Mouse (Mus musculus) limb, embryonic 14.5 days (tissue): ENCODE measurements around the gene Nr2c1. TPM values are rescaled to one million over a fixed set of nuclear protein-coding genes. Genes with fewer than 3 reads are reported as not detected.

ENCODE experiments used
- ATAC-seq: fragments of 200-750 bp; cut with Nextera tagmentation; 2 replicates; pipeline ENCODE4 v1.8.0; 2017; ENCODE audit warnings: low read depth, moderate number of reproducible peaks, moderate TSS enrichment; ENCODE audit not compliant: low FRiP score
- DNase-seq: peaks from one replicate; pipeline ENCODE4 v3.0.0-alpha.2; 2015; ENCODE audit warnings: low spot score
- H3K27ac ChIP-seq: fragments of 300-500 bp; sonication (generic); replicated peaks from 2 replicates; pipeline ENCODE4 v1.5.1; 2014; ENCODE audit warnings: low read depth, mild to moderate bottlenecking, low read length, moderate library complexity, mixed read lengths
- H3K27me3 ChIP-seq: fragments of 300-500 bp; sonication (generic); 2 replicates; pipeline ENCODE4 v1.6.1; 2014; ENCODE audit warnings: low read length, mixed read lengths; ENCODE audit not compliant: control insufficient read depth, insufficient read depth
- H3K36me3 ChIP-seq: fragments of 300-500 bp; sonication (generic); 2 replicates; pipeline ENCODE4 v1.6.1; 2014; ENCODE audit warnings: mild to moderate bottlenecking, low read length, moderate library complexity, mixed read lengths; ENCODE audit not compliant: control insufficient read depth, insufficient read depth
- H3K4me1 ChIP-seq: fragments of 300-500 bp; sonication (generic); 2 replicates; pipeline ENCODE4 v1.6.1; 2014; ENCODE audit warnings: antibody characterized with exemption, low read length, mixed read lengths; ENCODE audit not compliant: control insufficient read depth, insufficient read depth
- H3K4me2 ChIP-seq: fragments of 300-500 bp; sonication (generic); replicated peaks from 2 replicates; pipeline ENCODE4 v1.6.1; 2014; ENCODE audit warnings: low read depth, mild to moderate bottlenecking, low read length, moderate library complexity; ENCODE audit not compliant: severe bottlenecking
- H3K4me3 ChIP-seq: fragments of 300-500 bp; sonication (generic); replicated peaks from 2 replicates; pipeline ENCODE4 v1.5.1; 2014; ENCODE audit warnings: low read length
- H3K9ac ChIP-seq: fragments of 300-500 bp; sonication (generic); 2 replicates; pipeline ENCODE4 v1.6.1; 2014; ENCODE audit warnings: mild to moderate bottlenecking, low read depth, low read length, moderate library complexity; ENCODE audit not compliant: severe bottlenecking
- H3K9me3 ChIP-seq: fragments of 300-500 bp; sonication (generic); 2 replicates; pipeline ENCODE4 v1.6.1; 2016; ENCODE audit warnings: low read length; ENCODE audit not compliant: control insufficient read depth
- POLR2A ChIP-seq: fragments of 200-500 bp; IDR thresholded peaks from 2 replicates; pipeline ENCODE4 v1.8.0; 2012; ENCODE audit warnings: inconsistent platforms, mild to moderate bottlenecking, moderate library complexity, borderline replicate concordance; ENCODE audit not compliant: insufficient read depth, insufficient read length; ENCODE audit errors: extremely low read depth
- WGBS: fragments of 180-500 bp; shearing (Covaris S2); extraction: QIAGEN DNeasy Blood & Tissue Kit; methylation state at CpG from one replicate; pipeline ENCODE4 v1.1.7; 2014; 5-methylcytosine and 5-hydroxymethylcytosine counted together
- polyA plus RNA-seq, 2 experiments: library from polyadenylated mRNA; depleted of rRNA in 1 of 2; stranded (reverse) in 1 of 2; unstranded in 1 of 2; fragments of >200 nt; fragmentation: Nextera tagmentation in 1 of 2; extraction: Ambion mirVana in 1 of 2; gene quantifications; 2 replicates each; pipeline versions ENCODE4 v1.2.1 to v1.2.3; 2012 to 2014

The Nr2c1 gene
- polyA plus RNA-seq, 2 experiments: 7.9 to 11.5 TPM

DNA sequence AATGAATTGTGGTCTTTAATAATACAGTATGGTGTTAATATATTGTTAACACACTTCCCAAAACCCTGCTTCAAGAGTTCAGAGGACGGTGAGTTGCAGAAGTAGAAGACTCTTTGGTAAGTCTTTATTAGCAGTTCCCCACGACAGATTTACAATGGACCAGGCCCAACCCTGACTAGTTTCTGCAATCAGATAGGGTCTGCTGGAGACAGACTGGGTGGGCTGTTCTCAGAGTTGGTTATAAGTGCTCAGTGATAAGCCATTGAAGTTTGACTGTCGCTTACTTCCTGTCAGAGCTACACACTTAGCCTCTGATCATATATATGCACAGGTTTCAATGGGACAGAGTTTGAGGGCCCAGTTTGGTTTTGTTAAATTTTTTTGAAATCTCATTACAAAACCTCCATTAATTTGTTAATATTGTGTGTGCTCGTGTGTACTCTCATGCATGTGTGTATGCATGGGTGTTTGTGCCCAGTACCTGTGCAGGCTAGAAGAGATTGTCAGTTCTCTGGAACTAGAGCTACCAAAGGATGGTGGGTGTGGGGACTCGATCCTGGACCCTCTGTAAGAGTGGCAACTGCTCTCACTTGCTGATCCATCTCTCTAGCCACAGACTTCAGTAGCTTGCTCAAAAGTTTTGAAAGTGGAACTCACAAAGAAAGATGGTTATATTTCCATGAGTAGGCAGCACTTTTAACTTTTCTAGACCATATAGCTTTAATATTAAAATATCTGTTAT, 16.5 kb downstream of the Nr2c1 start:
- Histone ChIP-seq H3K4me1 (no peaks in the 10 kb centered on the region), H3K27ac (no peak overlapping the region), H3K36me3 (peaks cover 74% of the 10 kb centered on the region), H3K9ac (no peak overlapping the region), H3K9me3 (no peaks in the 10 kb centered on the region), H3K27me3 (no peaks in the 10 kb centered on the region), H3K4me3 (no peak overlapping the region), H3K4me2 (no peak overlapping the region)
- no peak for TF ChIP-seq POLR2A
- 80% methylated on average over 5 of the region's 5 CpGs for WGBS
- DNase-seq: no peak
- ATAC-seq: no peak

DNA sequence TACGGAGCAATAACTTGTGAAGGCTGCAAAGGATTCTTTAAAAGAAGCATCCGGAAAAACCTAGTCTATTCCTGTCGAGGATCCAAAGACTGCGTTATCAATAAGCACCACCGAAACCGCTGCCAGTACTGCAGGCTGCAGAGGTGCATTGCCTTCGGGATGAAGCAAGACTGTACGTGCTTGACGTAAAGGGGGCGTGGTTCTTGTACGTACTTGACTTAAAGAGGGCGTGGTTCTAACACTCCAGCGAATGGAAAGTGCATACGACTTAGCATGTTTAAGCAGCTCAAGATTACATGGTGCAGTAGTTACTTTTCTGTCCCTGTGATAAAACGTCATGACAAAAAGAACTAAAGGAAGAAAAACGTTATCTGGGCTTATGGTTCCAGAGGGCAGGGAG, 17.6 kb downstream of the Nr2c1 start:
- Histone ChIP-seq H3K9ac (no peak overlapping the region), H3K36me3 (peaks cover 75% of the 10 kb centered on the region), H3K9me3 (no peaks in the 10 kb centered on the region), H3K27me3 (no peaks in the 10 kb centered on the region), H3K27ac (no peak overlapping the region), H3K4me3 (no peak overlapping the region), H3K4me2 (no peak overlapping the region), H3K4me1 (no peaks in the 10 kb centered on the region)
- ATAC-seq: no peak
- 81% methylated on average over 16 of the region's 16 CpGs for WGBS
- TF ChIP-seq POLR2A: no peak
- no peak for DNase-seq

DNA sequence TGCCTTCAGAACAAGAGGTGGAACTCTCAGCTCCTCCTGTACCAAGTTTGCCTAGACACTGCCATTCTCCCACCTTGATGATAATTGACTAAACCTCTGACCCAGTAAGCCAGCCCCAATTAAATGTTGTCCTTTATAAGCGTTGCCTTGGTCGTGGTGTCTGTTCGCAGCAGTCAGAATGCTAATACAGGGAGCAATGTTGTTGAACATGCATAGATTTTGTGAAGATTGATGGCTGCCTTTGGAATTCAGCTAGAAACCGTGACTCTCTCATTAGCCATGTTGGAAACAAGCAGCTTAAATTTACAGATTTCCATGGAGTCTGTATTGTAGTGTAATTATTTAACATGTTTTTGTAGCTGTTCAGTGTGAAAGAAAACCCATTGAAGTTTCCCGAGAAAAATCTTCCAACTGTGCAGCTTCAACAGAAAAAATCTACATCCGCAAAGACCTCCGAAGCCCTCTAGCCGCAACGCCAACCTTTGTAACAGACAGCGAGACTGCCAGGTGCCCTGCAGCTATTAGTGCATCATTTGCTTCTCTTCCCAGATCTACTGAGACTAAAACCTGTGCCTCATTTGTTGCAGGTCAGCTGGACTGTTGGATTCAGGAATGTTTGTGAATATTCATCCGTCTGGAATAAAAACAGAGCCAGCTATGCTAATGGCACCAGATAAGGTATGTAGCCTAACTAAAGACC, 19.4 kb downstream of the Nr2c1 start:
- Histone ChIP-seq H3K27me3 (no peaks in the 10 kb centered on the region), H3K9me3 (no peaks in the 10 kb centered on the region), H3K36me3 (peaks cover 76% of the 10 kb centered on the region), H3K27ac (no peak overlapping the region), H3K4me2 (no peak overlapping the region), H3K9ac (no peak overlapping the region), H3K4me1 (0 out of 2 replicates have a peak, but pooled peaks cover 3% of the 10 kb centered on the region), H3K4me3 (no peak overlapping the region)
- no peak for ATAC-seq
- WGBS: 92% methylated on average over 11 of the region's 11 CpGs
- TF ChIP-seq POLR2A: no peak
- DNase-seq: no peak

DNA sequence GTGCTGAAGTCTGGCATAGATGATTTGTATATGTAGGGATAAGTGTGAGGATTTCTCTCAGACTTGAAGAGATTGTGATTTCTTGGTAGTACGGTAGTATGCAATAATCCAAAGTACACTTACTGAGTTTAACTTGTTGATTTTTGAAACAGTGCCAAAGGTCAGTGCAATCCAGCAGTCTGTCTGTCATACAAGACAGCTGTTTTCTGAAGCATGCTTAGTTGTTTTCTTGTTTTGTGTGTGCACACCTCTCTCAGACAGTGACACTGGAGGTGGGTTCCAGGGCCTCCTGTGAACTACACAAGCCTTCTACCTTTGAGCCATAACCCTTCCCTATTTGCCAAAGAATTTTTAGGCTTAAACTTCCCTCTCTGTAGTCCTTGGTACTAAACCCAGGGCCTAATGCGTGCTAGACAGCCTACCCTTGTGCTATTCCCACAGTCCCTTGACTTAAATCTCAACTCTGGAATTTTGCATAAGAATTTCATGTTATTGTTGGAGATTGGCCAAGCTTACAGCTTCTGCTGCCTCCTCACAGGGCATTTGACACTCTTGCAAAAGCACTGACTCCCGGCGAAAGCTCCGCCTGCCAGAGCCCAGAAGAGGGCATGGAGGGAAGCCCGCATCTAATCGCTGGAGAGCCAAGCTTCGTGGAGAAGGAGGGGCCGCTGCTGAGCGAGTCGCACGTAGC, 23.8 kb downstream of the Nr2c1 start:
- H3K27ac ChIP-seq: no peak overlapping the region; the same call in 1 of the 2 replicates
- H3K27me3 ChIP-seq: no peaks in the 10 kb centered on the region
- H3K36me3 ChIP-seq: peaks cover 83% of the 10 kb centered on the region
- no peak overlapping the region; the same call in 1 of the 2 replicates for H3K4me2 ChIP-seq
- H3K9me3 ChIP-seq: no peaks in the 10 kb centered on the region
- 0 out of 2 replicates have a peak, but pooled peaks cover 3% of the 10 kb centered on the region for H3K4me1 ChIP-seq
- no peak overlapping the region for H3K9ac ChIP-seq
- peak; percentile 57 for DNase-seq
- WGBS: 54% methylated on average over 12 of the region's 12 CpGs
- no peak overlapping the region for H3K4me3 ChIP-seq
- no peak for TF ChIP-seq POLR2A
- ATAC-seq: peak; percentile 71; the same call in 1 of the 2 replicates

DNA sequence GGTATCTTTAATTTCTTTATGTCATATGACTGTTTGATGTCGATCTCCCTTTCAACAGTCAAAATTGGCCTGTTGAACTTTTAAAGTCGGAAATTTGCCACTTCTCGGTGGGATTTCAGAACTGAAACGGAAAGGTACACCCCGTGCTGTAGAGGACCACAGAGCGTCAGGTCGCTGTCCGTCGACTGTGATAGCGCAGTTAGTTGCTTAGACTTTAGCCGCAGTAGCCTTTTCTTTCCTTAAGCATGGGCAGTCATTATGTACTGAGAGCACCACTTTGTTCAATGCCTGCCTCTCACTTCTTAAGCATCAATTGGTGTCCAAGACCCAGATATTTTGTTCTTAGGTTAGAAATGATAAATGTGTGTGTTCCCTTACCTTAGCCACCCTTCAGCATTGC, 24.3 kb downstream of the Nr2c1 start:
- ATAC-seq (no peak), DNase-seq (no peak)
- H3K9me3 ChIP-seq: no peaks in the 10 kb centered on the region
- H3K4me1 ChIP-seq: 0 out of 2 replicates have a peak, but pooled peaks cover 3% of the 10 kb centered on the region
- TF ChIP-seq POLR2A: no peak
- H3K4me3 ChIP-seq: no peak overlapping the region
- peaks cover 78% of the 10 kb centered on the region for H3K36me3 ChIP-seq
- H3K9ac ChIP-seq: no peak overlapping the region
- no peak overlapping the region for H3K27ac ChIP-seq
- H3K27me3 ChIP-seq: no peaks in the 10 kb centered on the region
- WGBS: 81% methylated on average over 11 of the region's 11 CpGs
- no peak overlapping the region for H3K4me2 ChIP-seq
